Mouse (Mus musculus) liver, embryonic 14.5 days (tissue): ENCODE results near the gene Ankrd44.

Source experiments
- CTCF ChIP-seq: IDR thresholded peaks from 2 replicates; pipeline ENCODE4 v1.5.1; 2016; ENCODE audit warnings: antibody characterized with exemption, low read depth, control low read depth
- EP300 ChIP-seq: IDR thresholded peaks from 2 replicates; pipeline ENCODE4 v1.6.1; 2016; ENCODE audit warnings: antibody characterized with exemption, low read depth

- TF ChIP-seq CTCF, result no peak
- no peak for TF ChIP-seq EP300
Observed at GRCm38 (mm10) chr1:54815206-54815855, 110.9 kb downstream of the Ankrd44 start.
